Mouse (Mus musculus) heart, postnatal 4 days (tissue): Measurements from ENCODE around the gene Nelfb. TPM values are rescaled to one million over a fixed set of nuclear protein-coding genes. Genes with fewer than 3 reads are reported as not detected.
"Not testable (repeated sequence)": the region's sequence is repeated elsewhere in the genome, so short reads cannot be mapped to it uniquely, and the experiment has no call there.

Source experiments
- DNase-seq: peaks from one replicate; pipeline ENCODE4 v3.0.0; 2021
- total RNA-seq, 2 experiments: library from RNA; stranded (reverse); gene quantifications; 2 replicates each; pipeline ENCODE4 v1.2.3; 2021

Nelfb gene
- total RNA-seq, result 10 to 100 TPM; 43.4 to 44.5 TPM

DNA sequence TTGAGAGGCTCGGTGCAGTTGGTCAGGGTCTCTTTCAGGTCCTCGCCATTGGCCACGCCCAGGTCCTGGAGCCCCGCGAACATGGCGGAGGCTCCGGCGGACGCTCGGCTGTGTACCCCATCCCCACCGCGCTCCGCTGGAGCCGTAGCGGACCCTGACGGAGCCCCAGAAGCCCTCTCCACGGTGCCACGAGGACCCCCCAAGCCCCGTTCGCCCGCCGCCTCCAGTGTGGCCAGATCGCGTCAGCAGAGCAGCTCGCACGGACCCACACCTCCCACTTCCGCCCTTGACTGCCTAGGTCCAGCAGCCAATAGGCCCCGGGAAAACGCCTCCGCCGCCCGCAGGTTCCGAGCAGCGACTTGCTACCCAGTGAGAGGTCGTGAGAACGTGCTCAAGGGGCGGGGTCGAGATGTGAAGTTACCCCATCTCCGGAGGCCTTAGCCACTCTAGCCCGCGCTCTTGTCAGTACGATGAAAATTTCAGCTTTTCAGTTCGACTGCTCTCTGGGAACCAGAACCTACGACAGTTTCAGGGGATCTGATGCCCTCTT, at the start of gene Nelfb:
Nelfb (minus strand) TSS at position 369 of the 550 bp plus-strand sequence.
- DNase-seq, result peak; percentile 94

DNA sequence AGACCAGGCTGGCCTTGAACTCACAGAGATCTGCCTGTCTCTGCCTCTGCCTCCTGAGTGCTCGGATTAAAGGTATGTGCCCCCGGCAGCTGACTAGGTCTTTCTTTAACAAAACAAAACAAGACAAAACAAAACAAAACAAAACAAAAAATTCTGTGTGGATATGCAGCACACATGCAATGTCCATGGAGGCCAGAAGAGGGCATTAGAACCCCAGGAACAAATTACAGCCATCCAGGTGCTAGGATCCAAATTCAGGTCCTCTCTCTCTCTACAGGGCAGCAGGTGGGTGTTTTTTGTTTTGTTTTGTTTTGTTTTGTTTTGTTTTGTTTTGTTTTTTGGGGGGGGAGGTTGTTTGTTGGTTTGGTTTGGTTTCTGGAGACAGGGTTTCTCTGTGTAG, 47.6 kb upstream of the Nelfb start:
- DNase-seq, result no peak

DNA sequence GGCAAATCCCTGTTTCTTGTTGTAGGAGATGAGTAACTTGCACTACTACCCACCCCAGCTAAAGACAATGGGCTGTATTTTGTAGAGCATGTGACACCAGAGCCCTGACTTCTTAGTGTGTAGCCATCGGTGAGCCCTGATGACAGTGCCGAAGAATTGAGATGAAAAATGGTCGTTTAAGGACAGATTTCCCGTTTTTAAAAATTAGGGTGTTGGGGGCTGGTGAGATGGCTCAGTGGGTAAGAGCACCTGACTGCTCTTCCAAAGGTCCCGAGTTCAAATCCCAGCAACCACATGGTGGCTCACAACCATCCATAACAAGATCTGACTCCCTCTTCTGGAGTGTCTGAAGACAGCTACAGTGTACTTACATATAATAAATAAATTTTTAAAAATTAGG, 46.0 kb upstream of the Nelfb start:
- DNase-seq, result not testable (repeated sequence)

DNA sequence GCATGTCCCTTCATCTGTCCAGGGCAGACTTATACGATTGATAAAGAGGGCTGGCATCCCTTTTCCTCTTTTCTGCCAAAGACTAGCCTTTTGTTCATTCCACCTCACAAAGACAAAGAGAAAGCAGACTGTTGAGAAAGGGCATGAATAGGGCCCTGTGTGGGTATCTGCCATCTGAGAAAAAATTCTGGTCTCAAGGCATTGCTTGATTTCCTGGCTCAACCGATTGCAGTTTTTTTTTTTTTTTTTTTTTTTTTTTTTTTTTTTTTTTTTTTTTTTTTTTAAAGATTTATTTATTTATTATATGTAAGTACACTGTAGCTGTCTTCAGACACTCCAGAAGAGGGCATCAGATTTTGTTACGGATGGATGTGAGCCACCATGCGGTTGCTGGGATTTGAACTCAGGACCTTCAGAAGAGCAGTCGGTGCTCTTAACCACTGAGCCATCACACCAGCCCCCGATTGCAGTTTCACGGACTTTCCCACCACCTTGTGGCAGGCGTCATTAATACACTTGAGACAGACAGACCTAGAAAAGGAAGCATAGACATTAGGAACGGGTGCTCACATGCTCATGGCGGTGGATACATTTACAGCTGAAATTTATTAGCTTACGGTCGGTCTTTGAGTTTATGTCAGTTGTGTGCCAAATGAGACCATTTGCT, 45.3 kb upstream of the Nelfb start:
- peak; percentile 67 for DNase-seq

DNA sequence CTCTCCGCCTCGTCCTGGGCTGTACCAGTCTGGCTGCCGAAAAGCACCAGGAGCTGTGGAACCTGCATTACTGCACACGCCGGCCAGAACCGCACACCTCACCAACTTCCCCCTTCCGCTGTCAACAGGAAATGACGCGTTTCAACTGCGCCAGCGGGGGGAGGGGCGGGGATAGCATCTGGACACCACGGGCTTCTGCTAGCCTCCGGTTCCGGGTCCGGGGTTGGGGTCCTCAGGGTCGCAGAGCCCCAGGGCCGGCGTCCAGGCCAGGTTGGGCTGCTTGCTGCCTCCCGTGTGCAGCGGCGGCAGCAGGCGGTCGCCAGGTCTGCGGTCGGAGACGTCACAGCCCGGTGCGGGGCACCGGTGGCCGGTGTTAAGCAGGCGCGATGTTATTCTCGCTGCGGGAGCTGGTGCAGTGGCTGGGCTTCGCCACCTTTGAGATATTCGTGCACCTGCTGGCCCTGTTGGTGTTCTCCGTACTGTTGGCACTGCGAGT, 44.0 kb upstream of the Nelfb start, which contains the start of gene Tmem203:
Tmem203 (plus strand) TSS at position 156 of the 496 bp plus-strand sequence.
- DNase-seq, result peak; percentile 88

DNA sequence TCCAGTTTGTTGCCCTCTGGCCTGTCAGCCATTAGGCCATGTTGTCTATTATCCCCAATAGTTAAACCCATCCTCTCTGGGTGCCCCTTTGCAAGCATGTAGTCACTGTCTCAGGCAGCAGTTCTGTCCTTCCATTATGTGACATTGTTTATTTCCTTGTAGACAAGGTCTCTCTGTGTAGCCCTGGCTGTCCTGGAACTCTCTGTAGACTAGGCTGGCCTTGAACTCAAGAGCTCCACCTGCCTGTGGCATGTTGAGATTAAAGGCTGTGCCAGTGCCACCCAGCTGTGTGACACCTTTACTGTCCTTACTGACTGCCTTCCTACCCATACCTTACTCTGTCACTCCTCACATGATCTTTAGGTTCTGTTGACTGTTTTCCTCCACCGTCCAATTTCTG, 41.0 kb upstream of the Nelfb start:
- no peak for DNase-seq

DNA sequence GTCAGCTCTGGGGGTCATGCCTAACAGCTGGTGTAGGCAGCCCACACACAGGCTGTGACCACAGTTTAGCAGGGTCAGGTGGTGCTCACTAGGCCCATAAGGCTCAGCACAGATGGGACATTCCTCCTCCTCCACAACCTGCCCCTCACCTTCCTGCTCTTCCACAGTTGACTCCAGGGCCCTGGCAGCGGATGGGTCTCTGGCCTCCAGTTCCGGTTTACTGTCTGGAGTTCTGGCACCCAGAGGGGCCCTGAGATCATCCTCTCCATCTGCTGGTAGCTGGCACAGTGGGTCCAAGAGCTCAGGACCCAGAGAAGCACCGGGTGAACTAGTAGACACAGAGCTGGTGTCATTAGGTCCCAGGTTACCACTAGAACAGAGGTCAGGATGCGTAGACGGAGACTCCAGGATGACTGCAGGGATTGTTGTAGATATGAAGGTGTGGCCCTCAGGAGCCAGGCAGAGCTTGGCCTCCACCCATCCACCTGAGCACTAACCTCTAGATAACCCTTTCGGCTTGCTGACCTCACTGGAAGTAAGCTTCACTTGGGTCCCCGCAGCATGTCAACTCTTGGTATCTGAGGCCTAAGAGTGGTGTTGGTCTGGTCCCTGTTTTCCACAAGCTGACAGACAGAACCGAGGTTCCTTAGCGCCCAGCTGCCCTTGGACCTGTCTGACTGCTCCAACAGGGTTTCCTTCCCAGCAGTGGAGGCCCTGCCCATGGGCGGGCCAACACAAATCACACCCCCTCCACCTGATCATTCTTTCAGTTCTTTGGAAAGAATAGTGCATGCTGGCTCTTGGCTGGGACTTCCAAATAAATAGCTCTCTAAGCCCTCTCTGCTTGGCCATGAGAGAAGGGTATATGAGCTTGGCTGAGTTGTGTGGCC, 35.1 kb upstream of the Nelfb start, which contains the start of gene AL732309.1:
AL732309.1 (minus strand) TSS at position 681 of the 890 bp plus-strand sequence.
- DNase-seq, result no peak

DNA sequence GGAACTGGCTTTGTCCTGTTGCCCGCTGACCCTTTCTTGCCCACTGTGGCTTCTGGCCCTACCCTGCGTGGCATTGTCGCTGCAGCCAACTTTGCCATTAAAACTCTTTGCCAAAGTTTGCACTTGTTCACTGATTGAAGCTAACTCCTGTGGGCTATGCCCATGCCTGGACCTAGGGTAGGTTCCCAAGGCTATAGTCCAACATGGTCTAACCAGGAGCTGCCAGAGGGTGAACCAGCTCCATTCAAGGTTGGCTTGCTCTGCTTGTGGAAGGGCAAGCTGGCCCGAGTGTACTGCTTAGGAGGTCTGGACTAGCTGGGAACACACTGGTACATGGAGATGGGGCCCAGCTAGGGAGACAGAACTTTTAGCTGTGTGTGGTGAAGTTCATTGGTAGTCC, 32.9 kb upstream of the Nelfb start:
- DNase-seq, result no peak

DNA sequence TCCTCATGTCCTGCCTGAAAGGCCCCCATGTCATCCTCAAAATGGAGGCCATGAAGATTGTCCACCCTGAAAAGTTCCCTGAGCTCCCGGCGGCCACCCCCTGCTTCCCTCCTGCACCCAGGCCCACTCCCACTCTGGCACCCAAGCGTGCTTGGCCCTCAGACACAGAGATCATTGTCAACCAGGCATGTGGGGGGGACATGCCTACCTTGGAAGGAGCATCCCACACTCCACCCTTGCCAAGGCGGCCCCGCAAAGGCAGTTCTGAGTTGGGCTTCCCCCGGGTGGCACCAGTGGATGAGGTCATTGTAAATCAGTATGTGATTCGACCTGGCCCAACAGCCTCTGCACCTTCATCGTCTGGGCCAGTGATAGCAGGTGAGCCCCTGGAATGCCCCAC, 32.1 kb upstream of the Nelfb start:
- DNase-seq, result no peak

DNA sequence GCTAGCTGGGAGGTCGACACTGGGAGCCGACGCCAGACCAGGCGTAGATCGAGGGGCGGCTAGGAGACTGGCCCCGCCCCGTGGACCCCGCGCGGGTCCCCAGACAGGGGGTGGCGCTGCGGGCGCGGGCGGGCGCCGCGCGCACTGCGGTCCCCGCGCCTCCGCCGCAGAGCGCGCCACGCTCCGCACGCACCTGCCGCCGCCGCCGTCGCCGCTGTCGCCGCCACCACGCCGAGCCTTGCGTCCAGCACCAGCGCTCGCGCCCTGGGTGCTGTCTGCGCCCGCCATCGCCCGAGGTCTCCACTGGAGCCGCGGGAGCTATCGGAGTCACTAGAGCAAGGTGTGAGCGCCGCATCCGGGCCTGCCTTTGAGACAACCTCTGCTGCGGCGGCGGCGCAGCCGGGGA, 30.8 kb upstream of the Nelfb start, which contains the start of the genes Rnf208 and Cysrt1:
Rnf208 (plus strand) TSS at position 155 of the 406 bp plus-strand sequence.
Cysrt1 (minus strand) TSS at position 352 of the 406 bp plus-strand sequence.
- DNase-seq, result no peak

DNA sequence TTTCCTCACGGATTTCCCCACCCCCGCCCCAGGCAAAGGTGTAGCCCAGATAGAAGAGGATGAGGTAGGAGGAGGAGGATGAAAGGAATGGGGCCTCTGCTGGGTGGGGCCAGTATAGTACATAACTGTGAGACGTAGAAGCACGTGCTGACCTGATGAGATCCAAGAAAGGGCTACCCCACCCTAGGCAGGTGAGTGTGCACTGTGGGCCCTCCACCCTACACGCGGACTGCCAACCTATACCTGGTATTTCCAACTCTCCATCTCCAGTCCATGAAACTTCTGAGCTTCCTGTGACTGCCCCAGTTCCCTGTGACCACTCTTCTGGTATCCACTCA, 30.1 kb upstream of the Nelfb start:
- DNase-seq, result no peak

DNA sequence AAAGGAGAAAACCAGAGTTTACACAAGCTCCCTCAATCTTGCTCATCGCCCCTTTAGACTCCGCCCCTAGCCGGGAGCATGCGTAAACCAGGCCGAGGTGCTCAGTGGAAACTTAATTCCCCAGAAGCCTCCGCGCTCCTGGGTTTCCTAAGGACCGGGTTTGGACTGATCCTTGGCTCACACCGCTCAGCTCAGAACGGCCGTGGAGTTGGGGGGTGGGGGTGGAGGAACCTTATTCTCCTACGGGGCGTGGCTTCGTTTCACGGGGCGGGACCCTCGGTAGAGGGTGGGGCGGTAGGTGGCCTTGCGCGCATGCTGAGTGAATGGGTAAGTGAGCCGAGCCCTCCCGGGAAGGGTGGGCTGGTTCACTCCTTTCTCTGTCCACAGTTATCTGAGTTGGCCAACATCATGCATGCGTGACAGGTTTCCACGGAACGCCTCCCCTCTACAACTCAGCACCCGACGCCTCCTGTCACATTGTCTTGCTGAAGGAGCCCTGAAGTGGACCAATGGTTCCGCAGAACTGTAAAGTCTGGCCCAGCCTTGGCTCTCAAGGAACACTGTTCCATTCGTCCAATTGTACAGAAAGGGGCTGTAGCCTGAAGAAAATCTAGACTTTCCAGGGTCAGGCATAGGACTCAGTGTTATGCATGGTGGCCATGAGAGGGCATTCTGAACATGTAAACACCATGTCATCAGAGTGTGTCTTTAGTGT, 29.6 kb upstream of the Nelfb start:
- peak; percentile 59 for DNase-seq

DNA sequence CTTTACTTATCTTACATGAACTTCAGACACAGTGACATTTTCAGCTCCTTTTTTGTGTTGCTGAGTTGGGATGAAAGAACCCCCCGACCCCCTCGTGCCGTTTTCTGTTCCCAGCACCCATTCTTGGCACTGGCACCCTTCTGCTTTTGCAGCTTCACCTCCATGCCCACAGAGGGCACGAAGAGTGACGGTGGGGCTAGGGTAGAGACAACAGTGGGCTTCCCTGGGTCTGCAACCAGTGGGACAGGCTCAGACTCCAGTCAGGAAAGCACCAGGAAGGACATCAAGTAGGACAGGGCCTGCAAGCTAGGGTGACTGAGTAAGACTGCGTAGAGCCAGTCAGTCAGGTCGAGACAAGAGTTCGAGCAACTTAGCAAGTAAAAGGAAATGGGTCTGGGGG, 29.0 kb upstream of the Nelfb start:
- DNase-seq, result no peak

DNA sequence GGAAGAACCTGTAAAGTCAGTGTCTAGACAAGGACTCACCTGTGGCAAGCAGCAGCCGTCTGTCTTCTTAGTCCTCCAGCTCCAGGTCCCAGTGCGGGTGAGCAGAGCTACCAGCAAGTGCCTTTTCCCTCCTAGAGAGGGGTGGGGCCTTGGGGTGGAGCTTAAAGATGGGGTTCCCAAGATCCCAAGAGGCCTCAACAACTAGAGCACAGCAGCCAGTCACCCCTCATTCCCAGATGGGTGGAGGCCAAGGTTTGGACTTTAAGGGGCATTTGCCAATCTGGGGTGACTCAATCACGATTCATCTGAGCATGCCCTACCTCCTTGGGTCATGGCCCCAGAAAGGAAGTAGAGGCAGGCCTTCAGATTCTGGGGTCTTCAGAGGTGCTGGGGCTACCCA, 28.5 kb upstream of the Nelfb start:
- no peak for DNase-seq

DNA sequence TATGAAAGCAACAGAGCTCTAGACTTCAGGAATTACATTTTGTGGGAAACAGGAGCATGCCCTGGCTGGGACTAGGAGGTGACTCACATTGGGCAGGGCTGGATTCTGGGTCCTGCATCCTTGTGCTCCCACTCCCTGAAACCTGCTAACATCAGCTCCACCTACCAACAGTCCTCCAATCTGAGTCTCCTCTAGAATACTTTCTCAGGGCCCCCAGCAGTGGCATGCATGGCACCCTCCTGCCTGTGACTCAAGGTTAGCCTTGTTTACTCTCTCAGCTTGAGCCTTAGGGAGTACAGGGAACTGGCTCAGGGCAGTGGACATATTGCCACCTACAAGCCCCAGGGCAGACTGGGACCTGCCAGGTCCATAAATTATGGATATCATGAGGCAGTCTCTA, 26.8 kb upstream of the Nelfb start:
- DNase-seq, result no peak

DNA sequence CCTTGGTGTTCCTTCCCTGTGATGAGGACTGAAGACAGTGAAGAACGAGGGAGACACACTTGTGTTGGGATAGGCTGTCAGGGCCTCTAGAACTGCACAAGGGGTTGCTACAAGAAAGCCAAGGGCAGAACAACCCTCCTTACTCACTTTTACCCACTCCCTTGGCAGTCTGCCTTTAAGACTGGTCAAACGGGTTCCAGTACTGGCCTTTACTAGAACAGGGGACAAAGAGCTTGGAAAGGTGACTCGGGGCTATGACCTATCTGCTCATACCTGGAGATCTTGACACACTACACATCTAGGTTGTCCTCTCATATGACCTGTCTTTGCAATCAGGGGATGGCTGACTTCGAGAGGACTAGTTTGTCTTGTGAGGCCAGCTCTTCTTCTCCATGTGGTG, 26.2 kb upstream of the Nelfb start:
- no peak for DNase-seq

DNA sequence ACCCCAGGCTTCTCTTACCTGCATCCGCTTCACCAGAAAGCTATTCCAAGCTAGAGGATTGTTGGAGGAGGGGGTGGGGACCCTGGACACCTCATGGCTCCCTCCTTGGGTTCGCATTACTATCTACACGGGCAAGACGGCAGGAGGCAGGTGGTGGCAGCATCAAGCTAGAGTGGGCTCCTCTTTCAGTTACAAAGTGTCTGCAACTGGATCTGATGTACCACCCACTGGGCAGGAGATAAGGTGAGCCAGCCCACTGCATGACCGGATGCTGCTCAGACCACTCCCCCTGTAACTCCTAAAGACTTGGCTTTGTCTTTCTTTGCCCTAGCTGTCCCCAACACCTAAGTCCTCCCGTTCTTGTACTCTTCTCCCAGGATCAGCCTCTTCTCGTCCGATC, 25.3 kb upstream of the Nelfb start, which contains the start of gene Rnf224:
Rnf224 (minus strand) TSS at position 174 of the 400 bp plus-strand sequence.
- no peak for DNase-seq

DNA sequence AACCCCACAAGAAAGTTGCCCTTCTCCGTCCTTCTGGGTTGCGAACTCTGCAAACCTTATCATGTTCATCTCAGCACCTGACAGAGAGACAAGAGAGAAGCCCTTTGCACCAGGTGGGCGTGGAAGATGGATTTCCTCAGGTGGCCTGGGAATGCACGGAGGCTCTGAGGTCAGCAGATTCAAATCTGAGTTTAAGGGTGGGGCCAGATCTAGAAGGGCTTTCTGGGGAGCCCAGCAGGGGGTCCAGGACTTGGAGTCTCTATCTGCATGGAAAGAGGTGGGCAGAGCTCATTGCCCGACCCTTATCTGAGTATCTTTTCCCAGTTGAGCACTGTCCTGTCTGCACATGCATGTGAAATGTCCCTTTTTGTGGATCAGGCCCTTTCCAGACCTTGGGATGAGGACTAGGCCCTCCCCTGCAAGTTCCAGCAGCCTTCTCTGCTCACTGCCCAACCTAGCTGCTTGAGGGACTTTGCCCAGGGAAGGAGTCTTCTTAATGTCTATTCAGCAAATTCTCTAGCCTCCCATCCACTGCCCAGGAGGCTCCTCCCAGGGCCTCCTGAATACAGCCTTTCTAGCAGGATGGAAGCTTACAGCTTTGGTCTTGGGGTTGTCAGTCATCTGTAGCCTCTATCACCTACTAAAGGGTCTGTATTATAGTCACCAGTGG, 23.4 kb upstream of the Nelfb start:
- DNase-seq, result no peak

DNA sequence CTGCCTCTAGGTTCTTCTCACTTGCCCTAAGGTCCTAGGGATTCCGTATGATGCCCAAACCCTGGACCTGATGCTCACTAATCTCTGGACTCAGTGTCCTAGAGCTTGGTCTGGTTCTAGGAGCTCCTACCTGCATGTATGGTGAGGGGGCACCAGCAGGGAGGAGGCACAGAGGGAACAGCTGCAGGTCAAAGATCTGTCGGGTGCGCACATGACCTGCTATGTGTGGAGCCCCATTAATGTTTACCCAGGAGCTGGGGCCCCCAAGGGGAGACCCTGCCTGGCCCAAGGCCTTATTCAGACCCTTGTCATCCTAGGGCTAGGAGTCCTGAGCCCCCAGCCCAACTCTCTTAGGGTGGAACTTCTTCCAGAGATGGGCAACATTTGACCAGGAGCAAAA, 22.8 kb upstream of the Nelfb start, which contains the start of gene Slc34a3:
Slc34a3 (minus strand) TSS at position 315 of the 400 bp plus-strand sequence.
- DNase-seq, result no peak

DNA sequence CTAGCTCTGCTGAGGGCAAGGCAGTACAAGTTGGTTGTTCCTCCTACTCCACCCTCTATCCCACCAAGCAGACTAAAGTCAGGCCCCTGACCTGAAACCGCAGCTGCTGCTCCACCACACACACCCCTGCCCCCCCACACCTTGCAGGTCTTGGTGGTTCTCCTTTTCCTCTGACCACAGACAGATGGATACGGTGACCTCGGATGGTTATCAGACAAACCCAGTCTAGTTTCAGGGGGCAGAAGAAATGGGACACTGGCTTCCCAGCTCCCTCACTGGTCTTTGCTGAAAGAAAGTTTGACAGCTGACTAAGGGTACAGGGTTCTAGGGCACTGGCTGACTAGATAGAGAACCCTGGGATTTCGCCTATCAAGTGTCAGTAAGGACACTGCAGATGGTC, 22.1 kb upstream of the Nelfb start:
- no peak for DNase-seq

DNA sequence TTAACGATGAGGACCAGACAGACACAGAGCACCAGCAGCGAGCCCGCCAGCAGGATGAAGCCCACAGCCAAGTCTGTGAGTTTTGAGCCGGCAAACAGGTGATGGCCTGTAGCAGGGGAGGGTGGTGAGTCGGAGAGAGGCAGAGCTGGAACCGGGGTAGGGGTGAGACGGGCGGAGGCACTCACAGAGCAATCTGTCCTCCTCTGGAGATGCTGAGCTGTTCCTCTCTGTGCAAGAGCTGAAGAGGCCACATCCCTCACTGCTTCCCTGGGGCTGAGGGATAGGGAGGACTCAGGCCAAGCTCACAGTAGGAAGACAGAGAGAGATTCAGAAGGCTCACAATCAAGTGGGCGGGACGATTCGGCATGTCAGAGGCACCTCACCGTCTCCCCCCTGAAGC, 19.7 kb upstream of the Nelfb start:
- DNase-seq, result no peak

DNA sequence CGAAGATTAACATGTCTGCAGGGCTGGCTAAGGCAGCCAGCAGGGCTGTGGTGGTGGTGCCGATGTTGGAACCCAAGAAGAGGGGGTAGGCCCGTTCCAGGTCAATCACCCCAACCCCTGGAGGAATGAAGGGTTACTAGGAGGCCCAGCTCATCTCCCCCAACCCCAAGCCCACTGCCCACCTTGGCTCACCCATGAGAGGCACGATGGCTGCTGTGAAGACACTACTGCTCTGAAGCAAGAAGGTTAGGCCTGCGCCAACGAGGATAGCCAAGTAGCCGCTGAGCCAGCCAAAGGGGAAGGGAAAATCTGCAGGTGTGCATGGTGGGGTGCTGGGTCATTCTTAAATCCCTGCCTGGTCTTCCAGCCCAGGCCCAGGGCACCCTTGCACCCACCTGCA, 19.3 kb upstream of the Nelfb start:
- no peak for DNase-seq
